12 mouse cellular contexts compared by ENCODE assay signal in the genomic region with DNA sequence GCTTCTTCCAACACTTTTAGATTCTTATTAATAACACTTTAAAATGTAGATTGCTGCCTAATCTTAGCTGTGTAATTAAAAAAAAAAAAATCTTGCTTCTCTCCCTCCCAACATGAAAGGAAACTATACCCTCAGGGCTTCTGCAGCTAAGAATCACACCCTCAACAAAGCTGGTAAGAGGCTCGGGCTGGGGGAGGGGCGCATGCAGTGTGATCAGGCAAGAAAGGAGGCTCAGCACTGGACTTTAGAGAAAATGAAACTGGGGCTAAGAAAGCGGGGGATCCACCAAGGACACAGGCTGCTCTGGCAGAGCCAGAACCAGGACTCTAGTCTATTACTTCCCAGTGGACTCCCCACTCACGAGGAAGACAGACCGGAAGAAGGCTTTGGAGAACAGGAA. TPM values are rescaled to one million over a fixed set of nuclear protein-coding genes. Genes with fewer than 3 reads are reported as not detected.
DNase-seq lines count a peak whose midpoint lies in the region; ATAC-seq and TF ChIP-seq lines count a peak whose summit lies in the region.
"Had no signal": no experiment of that assay in that cellular context is flagged by ENCODE, and none has a peak within 500 bp of the region (broad histone marks: within the 10 kb centered on the region; RNA-seq: fewer than 3 reads in every experiment).

No protein-coding gene starts in this region.

- ATAC-seq in hindbrain, postnatal 0 days = no peak

- no peak overlapping the region for H3K4me2 ChIP-seq in hindbrain, postnatal 0 days (ENCODE audit: low read depth, low read length)
- H3K4me2 ChIP-seq: heart, embryonic 13.5 days had no signal

- whole genome bisulfite sequencing in cerebellum, adult 2 months = 77% methylated on average over 5 of the region's 5 CpGs
- 69% methylated on average over 5 of the region's 5 CpGs for WGBS in thymus, adult 2 months
- 60% methylated on average over 5 of the region's 5 CpGs for WGBS in hindbrain, postnatal 0 days

- no peak overlapping the region for H3K4me3 ChIP-seq in cerebellum, adult 2 months (replicated peaks; ENCODE audit: insufficient read depth, low read depth, low read length)
- H3K4me3 ChIP-seq in thymus, adult 2 months (ENCODE audit: control insufficient read depth, insufficient read depth, low read length) = no peak overlapping the region
- no peak overlapping the region for H3K4me3 ChIP-seq in hindbrain, postnatal 0 days (ENCODE audit: low read length)
- H3K4me3 ChIP-seq: heart, embryonic 13.5 days had no signal

- no peak for TF ChIP-seq POLR2A in cerebellum, adult 2 months (IDR thresholded peaks at IDR 0.05; ENCODE audit: borderline replicate concordance, insufficient read depth, low read length)
- no peak for TF ChIP-seq POLR2A in thymus, adult 2 months (IDR thresholded peaks at IDR 0.05; ENCODE audit: control insufficient read depth, extremely low read depth, insufficient read depth, low read length, poor library complexity)

- H3K27me3 ChIP-seq in cerebellum, adult 2 months (ENCODE audit: control insufficient read depth, insufficient read depth, low read length) = no peaks in the 10 kb centered on the region
- no peaks in the 10 kb centered on the region for H3K27me3 ChIP-seq in thymus, adult 2 months (ENCODE audit: control insufficient read depth, insufficient read depth, low read length)
- no peaks in the 10 kb centered on the region for H3K27me3 ChIP-seq in hindbrain, postnatal 0 days (ENCODE audit: insufficient read depth, low read length)
- H3K27me3 ChIP-seq: heart, embryonic 13.5 days had no signal

- no peaks in the 10 kb centered on the region for H3K36me3 ChIP-seq in thymus, adult 2 months (ENCODE audit: control insufficient read depth, insufficient read depth, low read length)
- H3K36me3 ChIP-seq in hindbrain, postnatal 0 days (ENCODE audit: insufficient read depth, low read length) = no peaks in the 10 kb centered on the region

- peak overlapping the region; percentile 89 for H3K27ac ChIP-seq in cerebellum, adult 2 months (ENCODE audit: insufficient read depth, low read length)
- no peak overlapping the region for H3K27ac ChIP-seq in thymus, adult 2 months (ENCODE audit: control insufficient read depth, insufficient read depth, low read length)
- peak overlapping the region; percentile 41; the same call in 1 of the 2 replicates for H3K27ac ChIP-seq in hindbrain, postnatal 0 days
- H3K27ac ChIP-seq: heart, embryonic 13.5 days had no signal

- no peak overlapping the region for H3K9ac ChIP-seq in hindbrain, postnatal 0 days (replicated peaks; ENCODE audit: low read length)
- H3K9ac ChIP-seq: heart, embryonic 13.5 days had no signal

- peaks cover 42% of the 10 kb centered on the region for H3K4me1 ChIP-seq in cerebellum, adult 2 months (ENCODE audit: control insufficient read depth, insufficient read depth, low read length)
- peaks cover 23% of the 10 kb centered on the region for H3K4me1 ChIP-seq in thymus, adult 2 months (replicated peaks; ENCODE audit: control insufficient read depth, insufficient read depth, low read length)
- no peaks in the 10 kb centered on the region; the same call in 1 of the 2 replicates for H3K4me1 ChIP-seq in hindbrain, postnatal 0 days (ENCODE audit: insufficient read depth, low read length)

- DNase-seq in cerebellum, adult 2 months = peak in 1 of 2 experiments; percentile 27
- DNase-seq in cerebellum, adult 9-10 months = no peak
- DNase-seq in thymus, adult 2 months = peak; percentile 27
- no peak for DNase-seq in thymus, postnatal 10 days (ENCODE audit: low spot score in 2 of 2)
- DNase-seq in hindbrain, postnatal 0 days (ENCODE audit: low spot score) = peak; percentile 59
- peak; percentile 23 to 37 for DNase-seq in thymus, postnatal 36 days
- no peak for DNase-seq in urinary bladder, adult 18-20 months (ENCODE audit: low spot score in 2 of 2)
- DNase-seq in layer of hippocampus, postnatal 10 days (ENCODE audit: low spot score in 2 of 2) = no peak
- DNase-seq: cerebellum, postnatal 36 days; lung, adult 2 months; right cerebral cortex, postnatal 25 days had no signal

- no peak for TF ChIP-seq CTCF in cerebellum, adult 2 months (IDR thresholded peaks at IDR 0.05; ENCODE audit: borderline replicate concordance, insufficient read depth, low read depth, low read length)
- TF ChIP-seq CTCF in thymus, adult 2 months (IDR thresholded peaks at IDR 0.05; ENCODE audit: borderline replicate concordance, control insufficient read depth, extremely low read depth, insufficient read depth, low read length, poor library complexity) = no peak
- TF ChIP-seq CTCF in hindbrain, postnatal 0 days (IDR thresholded peaks at IDR 0.05; ENCODE audit: low read depth) = no peak

- no peaks in the 10 kb centered on the region for H3K9me3 ChIP-seq in hindbrain, postnatal 0 days (ENCODE audit: low read length)
- H3K9me3 ChIP-seq: heart, embryonic 13.5 days had no signal

RNA-seq across cellular contexts. Expression of gene Sergef, which starts 38.5 kb away (rescaled TPM):
- 38.7 and 41.1 TPM in 2 replicates for polyA plus RNA-seq in cerebellum, adult 2 months (2012; rRNA removed)
- polyA plus RNA-seq in thymus, adult 2 months (2012; rRNA removed) = 9.9 and 10.4 TPM in 2 replicates
- total RNA-seq in hindbrain, postnatal 0 days (2014; rRNA removed) = 41.8 and 53.5 TPM in 2 replicates
- 45.6 and 48.0 TPM in 2 replicates for polyA plus RNA-seq in hindbrain, postnatal 0 days (2015; fragmentation: Nextera tagmentation; extraction: Ambion mirVana)
- 10 to 100 TPM; 50.5 to 55.9 TPM for total RNA-seq in layer of hippocampus, postnatal 10 days (2021)

Comparison
In these comparisons a context has a peak if more than half of its experiments do, and no peak if none do; other contexts are left out.
1. DNase-seq: peak in thymus, adult 2 months (single experiment), hindbrain, postnatal 0 days (single experiment) and thymus, postnatal 36 days (2 of 2); none in cerebellum, adult 9-10 months (single experiment), thymus, postnatal 10 days (0 of 2), urinary bladder, adult 18-20 months (0 of 2) and layer of hippocampus, postnatal 10 days (0 of 2).